Mouse (Mus musculus) yolk sac, embryonic 10.5 days (tissue): ENCODE data around the gene Wdr44.

ENCODE experiments used
- DNase-seq: peaks from one replicate; pipeline ENCODE4 v3.0.0-alpha.2; 2017; ENCODE audit warnings: low spot score

Wdr44 gene

GRCm38 (mm10) chrX:23840921-23841320, 148.1 kb downstream of the Wdr44 start:
- DNase-seq, result no peak
